Mouse (Mus musculus): ENCODE data around the gene Fam167b. TPM values are rescaled to one million over a fixed set of nuclear protein-coding genes. Genes with fewer than 3 reads are reported as not detected.

The Fam167b gene
- total RNA-seq (2021), result not detected
- long read RNA-seq, experiment 1, result 0 reads
- long read RNA-seq, experiment 2, result 0 reads

- no peak for TF ChIP-seq CTCF (IDR thresholded peaks at IDR 0.05)
- peak; percentile 36 for DNase-seq
- Histone ChIP-seq H3K4me3 (peak within 1 kb of the TSS; percentile 36), H3K27ac (no peak within 1 kb of the TSS)
- intact Hi-C loops (cut with DNase I), result no loop called here
These were observed at the start of gene Fam167b for GRCm38 (mm10) chr4:129578466-129578865. TSS of gene Fam167b (minus strand) at chr4:129578549.

- no peak for TF ChIP-seq CTCF (IDR thresholded peaks at IDR 0.05)
- Histone ChIP-seq H3K27ac (no peak overlapping the region), H3K4me3 (no peak overlapping the region)
- intact Hi-C loops (cut with DNase I), result no loop called here
- no peak for DNase-seq
These were observed 47.7 kb upstream of the Fam167b start for GRCm38 (mm10) chr4:129626035-129626434.

GRCm38 (mm10) chr4:129625496-129625895 is 47.1 kb upstream of the Fam167b start:
- no peak for DNase-seq
- Histone ChIP-seq H3K4me3 (no peak overlapping the region), H3K27ac (peak overlapping the region; percentile 96)
- no peak for TF ChIP-seq CTCF (IDR thresholded peaks at IDR 0.05)
- intact Hi-C loops (cut with DNase I), result loop anchor here (2.0 kb wide), 1 partner anchor 15 kb away; the partner anchor contains the start of gene Txlna

- Histone ChIP-seq H3K4me3 (peak overlapping the region; percentile 86), H3K27ac (peak overlapping the region; percentile 96)
- TF ChIP-seq CTCF (IDR thresholded peaks at IDR 0.05), result no peak
- intact Hi-C loops (cut with DNase I), result loop anchor here (2.0 kb wide), 1 partner anchor 16 kb away; the partner anchor contains the start of gene Txlna
- DNase-seq, result peak; percentile 60
These were observed 46.7 kb upstream of the Fam167b start for GRCm38 (mm10) chr4:129625029-129625370.

- intact Hi-C loops (cut with DNase I), result loop anchor here (2.0 kb wide), 1 partner anchor 16 kb away; the partner anchor contains the start of gene Txlna
- peak; percentile 92 for DNase-seq
- TF ChIP-seq CTCF (IDR thresholded peaks at IDR 0.05), result no peak
- H3K27ac ChIP-seq, result peak overlapping the region; percentile 96
- H3K4me3 ChIP-seq, result peak overlapping the region; percentile 86
These were observed 46.1 kb upstream of the Fam167b start for GRCm38 (mm10) chr4:129624281-129625028.

GRCm38 (mm10) chr4:129623681-129624091 is 45.3 kb upstream of the Fam167b start, which contains the start of gene Ccdc28b:
TSS of gene Ccdc28b (minus strand) at chr4:129623947.
- Histone ChIP-seq H3K27ac (peak within 1 kb of the TSS; percentile 96), H3K4me3 (peak within 1 kb of the TSS; percentile 86)
- DNase-seq, result peak; percentile 57
- intact Hi-C loops (cut with DNase I), result loop anchor here (2.0 kb wide), 1 partner anchor 17 kb away; the partner anchor contains the start of gene Txlna
- no peak for TF ChIP-seq CTCF (IDR thresholded peaks at IDR 0.05)

GRCm38 (mm10) chr4:129622803-129623535 is 44.6 kb upstream of the Fam167b start:
- intact Hi-C loops (cut with DNase I), result no loop called here
- Histone ChIP-seq H3K27ac (peak overlapping the region; percentile 96), H3K4me3 (peak overlapping the region; percentile 86)
- DNase-seq, result no peak
- no peak for TF ChIP-seq CTCF (IDR thresholded peaks at IDR 0.05)

GRCm38 (mm10) chr4:129622120-129622802 is 43.9 kb upstream of the Fam167b start:
- no peak for TF ChIP-seq CTCF (IDR thresholded peaks at IDR 0.05)
- peak overlapping the region; percentile 86 for H3K4me3 ChIP-seq
- intact Hi-C loops (cut with DNase I), result no loop called here
- no peak for DNase-seq
- peak overlapping the region; percentile 96 for H3K27ac ChIP-seq

- intact Hi-C loops (cut with DNase I), result no loop called here
- DNase-seq, result peak; percentile 60
- H3K4me3 ChIP-seq, result peak overlapping the region; percentile 86
- H3K27ac ChIP-seq, result peak overlapping the region; percentile 96
- TF ChIP-seq CTCF (IDR thresholded peaks at IDR 0.05), result no peak
These were observed 43.0 kb upstream of the Fam167b start for GRCm38 (mm10) chr4:129621283-129621841.

- H3K27ac ChIP-seq, result peak overlapping the region; percentile 96
- DNase-seq, result no peak
- H3K4me3 ChIP-seq, result peak overlapping the region; percentile 86
- intact Hi-C loops (cut with DNase I), result no loop called here
- TF ChIP-seq CTCF (IDR thresholded peaks at IDR 0.05), result no peak
These were observed 42.3 kb upstream of the Fam167b start for GRCm38 (mm10) chr4:129620419-129621282.

All from gastrocnemius, adult 2 months (tissue).